Mouse (Mus musculus) lung, embryonic 15.5 days (tissue): ENCODE data around the gene BC037034. TPM values are rescaled to one million over a fixed set of nuclear protein-coding genes. Genes with fewer than 3 reads are reported as not detected.
"Not testable (repeated sequence)": the region's sequence is repeated elsewhere in the genome, so short reads cannot be mapped to it uniquely, and the experiment has no call there.

Source experiments
- ATAC-seq: fragments of 200-750 bp; cut with Nextera tagmentation; 2 replicates; pipeline ENCODE4 v1.8.0; 2017; ENCODE audit warnings: moderate number of reproducible peaks, borderline replicate concordance; ENCODE audit not compliant: low FRiP score, low TSS enrichment; ENCODE audit errors: extremely low read depth
- H3K27ac ChIP-seq: fragments of 300-500 bp; sonication (generic); 2 replicates; pipeline ENCODE4 v1.5.1; 2015; ENCODE audit warnings: moderate library complexity, mild to moderate bottlenecking, inconsistent platforms
- H3K27me3 ChIP-seq: fragments of 300-500 bp; sonication (generic); 2 replicates; pipeline ENCODE4 v1.6.1; 2015; ENCODE audit warnings: inconsistent platforms
- H3K36me3 ChIP-seq: fragments of 300-500 bp; sonication (generic); 2 replicates; pipeline ENCODE4 v1.6.1; 2015; ENCODE audit warnings: inconsistent platforms
- H3K4me1 ChIP-seq: fragments of 300-500 bp; sonication (generic); 2 replicates; pipeline ENCODE4 v1.6.1; 2015; ENCODE audit warnings: inconsistent platforms
- H3K4me2 ChIP-seq: fragments of 300-500 bp; sonication (generic); 2 replicates; pipeline ENCODE4 v1.6.1; 2015; ENCODE audit warnings: inconsistent platforms, mild to moderate bottlenecking, moderate library complexity
- H3K4me3 ChIP-seq: fragments of 300-500 bp; sonication (generic); 2 replicates; pipeline ENCODE4 v1.5.1; 2015; ENCODE audit warnings: mild to moderate bottlenecking, inconsistent platforms
- H3K9ac ChIP-seq: fragments of 300-500 bp; sonication (generic); 2 replicates; pipeline ENCODE4 v1.6.1; 2015; ENCODE audit warnings: inconsistent platforms
- H3K9me3 ChIP-seq: fragments of 300-500 bp; sonication (generic); 2 replicates; pipeline ENCODE4 v1.6.1; 2016; ENCODE audit warnings: inconsistent platforms
- WGBS: fragments of 180-500 bp; shearing (Covaris S2); methylation state at CpG from one replicate; pipeline ENCODE4 v1.1.7; 2015; 5-methylcytosine and 5-hydroxymethylcytosine counted together
- polyA plus RNA-seq: library from polyadenylated mRNA; unstranded; fragments of >200 nt; fragmentation: Nextera tagmentation; extraction: Ambion mirVana; gene quantifications from 2 replicates; pipeline ENCODE4 v1.2.1, GENCODE M21; 2015

BC037034 gene
- polyA plus RNA-seq, 1 experiment from 2014 or later = 4.5 TPM

GRCm38 (mm10) chr5:138234224-138234623 is 29.6 kb downstream of the BC037034 start:
- no peak overlapping the region for H3K4me3 ChIP-seq
- H3K9me3 ChIP-seq = no peaks in the 10 kb centered on the region
- no peak overlapping the region for H3K4me2 ChIP-seq
- H3K9ac ChIP-seq = no peak overlapping the region
- H3K27ac ChIP-seq = no peak overlapping the region
- ATAC-seq = no peak
- H3K36me3 ChIP-seq = no peaks in the 10 kb centered on the region
- no peaks in the 10 kb centered on the region for H3K4me1 ChIP-seq
- no peaks in the 10 kb centered on the region for H3K27me3 ChIP-seq

- Histone ChIP-seq H3K4me2 (no peak overlapping the region), H3K9ac (no peak overlapping the region), H3K4me1 (no peaks in the 10 kb centered on the region), H3K4me3 (no peak overlapping the region), H3K36me3 (no peaks in the 10 kb centered on the region), H3K9me3 (no peaks in the 10 kb centered on the region), H3K27ac (no peak overlapping the region), H3K27me3 (no peaks in the 10 kb centered on the region)
- no peak for ATAC-seq
- WGBS = 77% methylated on average over 2 of the region's 2 CpGs
These were observed 30.1 kb downstream of the BC037034 start for GRCm38 (mm10) chr5:138233778-138234177.

DNA sequence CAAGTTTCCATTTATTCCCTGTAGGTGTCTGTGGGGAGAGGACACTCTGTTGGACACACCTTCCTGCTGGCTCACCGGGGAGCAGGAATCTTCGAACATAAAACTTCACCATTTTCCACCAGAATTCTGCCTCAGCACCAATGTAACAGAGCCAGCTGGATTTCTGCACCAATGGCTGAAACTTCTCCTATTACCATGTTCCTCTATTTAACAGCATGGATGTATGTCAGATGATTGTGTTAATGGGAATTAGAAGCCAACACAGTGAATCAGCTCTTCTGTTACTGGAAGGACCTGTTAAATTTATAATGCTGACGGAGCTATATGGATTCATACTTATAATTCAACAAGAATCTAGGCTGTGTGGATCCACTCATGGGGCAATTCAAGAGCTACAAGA is 34.3 kb downstream of the BC037034 start:
- Histone ChIP-seq H3K9me3 (no peaks in the 10 kb centered on the region), H3K27ac (no peak overlapping the region), H3K4me3 (no peak overlapping the region), H3K4me2 (no peak overlapping the region), H3K27me3 (no peaks in the 10 kb centered on the region), H3K36me3 (no peaks in the 10 kb centered on the region), H3K9ac (no peak overlapping the region), H3K4me1 (no peaks in the 10 kb centered on the region)
- ATAC-seq = no peak
- 85% methylated on average over 3 of the region's 3 CpGs for WGBS

GRCm38 (mm10) chr5:138228026-138228425 is 35.8 kb downstream of the BC037034 start:
- Histone ChIP-seq H3K27ac (no peak overlapping the region), H3K4me1 (no peaks in the 10 kb centered on the region), H3K27me3 (no peaks in the 10 kb centered on the region), H3K9ac (no peak overlapping the region), H3K36me3 (no peaks in the 10 kb centered on the region), H3K4me2 (no peak overlapping the region), H3K9me3 (no peaks in the 10 kb centered on the region), H3K4me3 (no peak overlapping the region)
- 57% methylated on average over 3 of the region's 3 CpGs for WGBS
- ATAC-seq = no peak

DNA sequence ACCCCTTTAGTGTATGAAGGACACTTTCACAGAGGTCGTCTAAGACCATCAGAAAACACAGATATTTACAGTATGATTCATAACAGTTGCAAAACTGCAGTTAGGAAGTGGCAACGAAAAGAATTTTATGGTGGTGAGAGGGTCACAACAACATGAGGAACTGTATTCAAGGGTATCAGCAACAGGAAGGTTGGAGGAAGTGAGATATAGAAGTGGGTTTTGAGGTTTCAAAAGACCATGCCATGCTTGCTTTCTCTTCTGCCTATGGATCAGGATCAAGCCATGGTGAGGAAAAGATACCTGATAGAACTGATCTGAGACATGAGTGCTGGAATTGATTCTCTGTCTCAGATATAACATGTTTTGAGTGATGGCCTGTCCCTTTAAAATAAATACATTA is 36.5 kb downstream of the BC037034 start:
- Histone ChIP-seq H3K4me1 (no peaks in the 10 kb centered on the region), H3K27ac (no peak overlapping the region), H3K9ac (no peak overlapping the region), H3K4me2 (no peak overlapping the region), H3K27me3 (no peaks in the 10 kb centered on the region), H3K36me3 (no peaks in the 10 kb centered on the region), H3K9me3 (no peaks in the 10 kb centered on the region), H3K4me3 (no peak overlapping the region)
- 57% methylated on average over 2 of the region's 2 CpGs for WGBS
- no peak for ATAC-seq

- H3K27ac ChIP-seq = no peak overlapping the region
- no peaks in the 10 kb centered on the region for H3K36me3 ChIP-seq
- H3K9ac ChIP-seq = no peak overlapping the region
- H3K4me1 ChIP-seq = no peaks in the 10 kb centered on the region
- 75% methylated on average over 4 of the region's 4 CpGs for WGBS
- no peak overlapping the region for H3K4me2 ChIP-seq
- H3K9me3 ChIP-seq = no peaks in the 10 kb centered on the region
- H3K27me3 ChIP-seq = no peaks in the 10 kb centered on the region
- ATAC-seq = no peak
- H3K4me3 ChIP-seq = no peak overlapping the region
These were observed 37.3 kb downstream of the BC037034 start for GRCm38 (mm10) chr5:138226491-138226890.

DNA sequence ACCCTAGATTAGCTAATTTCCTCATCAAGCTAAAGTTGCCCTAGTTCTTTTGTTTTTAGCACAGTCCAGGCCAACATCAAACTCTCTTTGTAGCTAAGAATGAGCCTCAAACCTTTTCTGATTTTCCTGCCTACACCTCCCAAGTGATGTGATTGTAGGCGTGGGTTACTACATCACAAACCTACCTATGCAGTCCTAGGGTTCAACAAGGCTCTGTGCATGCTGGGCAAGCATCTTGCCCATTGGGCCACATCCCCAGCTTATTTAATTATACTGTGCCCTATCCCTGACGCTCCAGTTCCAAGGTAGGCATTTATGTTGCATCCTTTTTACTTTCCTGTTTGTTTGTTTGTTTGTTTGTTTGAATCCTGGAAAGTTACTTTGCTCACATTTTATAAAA is 38.1 kb downstream of the BC037034 start, which contains the start of gene Nxpe5:
Gene Nxpe5 (plus strand): TSS at position 199 of the 400 bp plus-strand sequence.
- Histone ChIP-seq H3K4me2 (no peak within 1 kb of the TSS), H3K9me3 (no peaks in the 10 kb centered on the region), H3K4me1 (no peaks in the 10 kb centered on the region), H3K36me3 (no peaks in the 10 kb centered on the region), H3K4me3 (no peak within 1 kb of the TSS), H3K9ac (no peak within 1 kb of the TSS), H3K27me3 (no peaks in the 10 kb centered on the region), H3K27ac (no peak within 1 kb of the TSS)
- no peak for ATAC-seq
- WGBS = 46% methylated on average over 2 of the region's 2 CpGs

DNA sequence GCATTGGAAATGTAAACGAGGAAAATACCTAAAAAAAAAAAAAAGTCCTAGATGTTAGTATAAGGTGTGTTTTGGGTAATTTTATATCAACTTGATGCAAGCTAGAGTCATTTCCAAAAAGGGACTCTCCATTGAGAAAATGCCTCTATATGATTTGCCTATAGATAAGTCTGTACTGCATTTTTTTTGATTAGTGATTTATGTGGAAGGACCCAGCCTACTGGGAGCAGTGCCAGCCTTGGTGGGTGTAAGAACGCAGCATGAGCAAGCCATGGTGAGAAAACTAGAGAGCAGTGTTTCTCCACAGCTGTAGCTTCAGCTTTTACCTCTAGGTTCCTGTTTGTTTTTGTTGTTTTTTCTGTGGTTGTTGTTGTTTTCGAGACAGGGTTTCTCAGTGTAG is 40.5 kb downstream of the BC037034 start:
- H3K27ac ChIP-seq = no peak overlapping the region
- H3K4me3 ChIP-seq = no peak overlapping the region
- no peaks in the 10 kb centered on the region for H3K27me3 ChIP-seq
- no peak for ATAC-seq
- no peaks in the 10 kb centered on the region for H3K36me3 ChIP-seq
- WGBS = 45% methylated on average over 3 of the region's 3 CpGs
- no peaks in the 10 kb centered on the region for H3K9me3 ChIP-seq
- H3K4me1 ChIP-seq = no peaks in the 10 kb centered on the region
- H3K9ac ChIP-seq = no peak overlapping the region
- H3K4me2 ChIP-seq = no peak overlapping the region

GRCm38 (mm10) chr5:138222111-138222510 is 41.7 kb downstream of the BC037034 start:
- no peak overlapping the region for H3K4me3 ChIP-seq

DNA sequence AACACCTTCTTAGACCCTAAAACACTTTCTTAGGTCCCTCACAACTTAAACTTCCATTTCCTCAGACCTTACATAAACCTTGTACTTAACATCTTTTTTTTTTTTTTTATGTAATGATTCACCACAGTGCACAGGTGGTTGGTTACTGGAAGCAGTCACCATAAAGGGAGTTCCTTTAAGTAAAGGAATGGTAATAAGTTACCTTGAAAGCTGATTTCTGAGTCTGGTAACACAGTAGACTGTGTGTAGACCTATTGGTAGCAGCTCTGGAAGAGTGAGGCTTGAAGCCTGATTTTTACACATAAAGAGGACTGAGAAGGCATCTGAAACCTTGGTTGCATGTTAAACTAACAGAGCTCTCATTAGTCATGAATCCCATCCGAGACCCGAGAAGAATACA is 44.0 kb downstream of the BC037034 start:
- Histone ChIP-seq H3K4me2 (no peak overlapping the region), H3K36me3 (no peaks in the 10 kb centered on the region), H3K9ac (no peak overlapping the region), H3K27ac (no peak overlapping the region), H3K27me3 (no peaks in the 10 kb centered on the region), H3K9me3 (no peaks in the 10 kb centered on the region), H3K4me1 (no peaks in the 10 kb centered on the region), H3K4me3 (no peak overlapping the region)
- 38% methylated on average over 2 of the region's 2 CpGs for WGBS
- no peak for ATAC-seq

More at GRCm38 (mm10) chr5:138222111-138222510, 41.7 kb downstream of the BC037034 start:
- WGBS = 24% methylated on average over 4 of the region's 4 CpGs
- Histone ChIP-seq H3K9me3 (no peaks in the 10 kb centered on the region), H3K4me1 (no peaks in the 10 kb centered on the region), H3K4me2 (no peak overlapping the region), H3K36me3 (no peaks in the 10 kb centered on the region), H3K9ac (no peak overlapping the region), H3K27me3 (no peaks in the 10 kb centered on the region), H3K27ac (no peak overlapping the region)
- no peak for ATAC-seq

GRCm38 (mm10) chr5:138216632-138217031 is 47.2 kb downstream of the BC037034 start:
- ATAC-seq = not testable (repeated sequence)
- WGBS = 91% methylated on average over 13 of the region's 13 CpGs

More at GRCm38 (mm10) chr5:138216632-138217031, 47.2 kb downstream of the BC037034 start:
- not testable (repeated sequence) for H3K27me3 ChIP-seq, H3K36me3 ChIP-seq, H3K27ac ChIP-seq, H3K4me3 ChIP-seq, H3K4me1 ChIP-seq, H3K9ac ChIP-seq, H3K9me3 ChIP-seq, H3K4me2 ChIP-seq
